Mouse (Mus musculus): ENCODE measurements around the gene Camk2n2. TPM values are rescaled to one million over a fixed set of nuclear protein-coding genes. Genes with fewer than 3 reads are reported as not detected.

Camk2n2 gene
- polyA plus RNA-seq, 1 experiment from 2014 or later, result 7.9 TPM

DNA sequence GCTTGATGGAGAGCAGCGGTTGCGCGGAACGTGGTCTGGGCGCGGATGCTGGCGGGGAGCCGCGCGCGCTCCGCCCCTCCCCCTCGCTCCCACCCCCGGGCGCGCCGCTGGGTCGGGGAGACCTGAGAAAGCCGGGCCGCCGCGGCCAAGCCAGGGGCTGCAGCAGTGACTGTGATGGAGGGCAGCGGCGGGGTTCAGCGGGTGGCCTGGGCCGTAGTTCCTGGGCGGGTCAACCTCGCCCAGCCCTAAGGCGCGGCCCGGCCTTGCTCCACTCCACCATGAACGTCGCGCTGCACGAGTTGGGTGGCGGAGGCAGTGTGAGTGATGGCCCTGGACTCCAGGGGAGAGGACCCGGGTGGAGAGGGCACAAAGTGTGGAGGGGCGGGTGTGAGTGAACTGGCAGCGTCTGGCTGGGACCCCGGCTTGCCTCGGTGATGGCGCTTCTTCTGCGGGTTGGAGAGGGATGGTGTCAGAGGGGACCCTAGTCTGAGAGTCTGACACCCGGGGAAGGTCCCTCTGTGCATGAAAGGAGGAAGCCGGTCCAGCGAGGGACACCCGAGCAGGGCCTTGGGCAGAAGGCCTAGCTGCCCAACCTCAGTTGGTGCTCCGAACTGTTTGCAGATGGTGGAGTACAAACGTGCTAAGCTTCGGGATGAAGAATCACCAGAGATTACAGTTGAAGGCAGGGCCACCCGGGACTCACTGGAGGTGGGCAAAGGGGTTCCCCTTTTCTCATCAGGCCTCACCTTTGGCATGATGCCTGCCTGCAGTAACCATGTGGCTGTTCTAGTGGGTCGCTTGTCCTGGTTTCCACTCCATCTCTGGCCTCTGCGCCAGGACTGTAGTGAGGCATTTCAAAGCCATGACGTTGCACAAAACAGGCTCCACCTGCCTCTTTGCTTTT lies 8.9 kb upstream of the Camk2n2 start, which contains the start of gene Ece2:
Ece2 (plus strand) TSS at position 98 of the 904 bp plus-strand sequence.
- Histone ChIP-seq H3K27ac (peak within 1 kb of the TSS; percentile 53; the same call in 1 of the 2 replicates), H3K4me2 (peak within 1 kb of the TSS; percentile 94), H3K9ac (peak within 1 kb of the TSS; percentile 75), H3K27me3 (peaks cover 13% of the 10 kb centered on the region), H3K4me1 (peaks cover 17% of the 10 kb centered on the region), H3K4me3 (replicated peaks) (peak within 1 kb of the TSS; percentile 64), H3K36me3 (replicated peaks) (no peaks in the 10 kb centered on the region), H3K9me3 (no peaks in the 10 kb centered on the region)
- 7% methylated on average over 49 of the region's 54 CpGs for WGBS
- peak; percentile 70 for ATAC-seq (ENCODE audit: low FRiP score)

DNA sequence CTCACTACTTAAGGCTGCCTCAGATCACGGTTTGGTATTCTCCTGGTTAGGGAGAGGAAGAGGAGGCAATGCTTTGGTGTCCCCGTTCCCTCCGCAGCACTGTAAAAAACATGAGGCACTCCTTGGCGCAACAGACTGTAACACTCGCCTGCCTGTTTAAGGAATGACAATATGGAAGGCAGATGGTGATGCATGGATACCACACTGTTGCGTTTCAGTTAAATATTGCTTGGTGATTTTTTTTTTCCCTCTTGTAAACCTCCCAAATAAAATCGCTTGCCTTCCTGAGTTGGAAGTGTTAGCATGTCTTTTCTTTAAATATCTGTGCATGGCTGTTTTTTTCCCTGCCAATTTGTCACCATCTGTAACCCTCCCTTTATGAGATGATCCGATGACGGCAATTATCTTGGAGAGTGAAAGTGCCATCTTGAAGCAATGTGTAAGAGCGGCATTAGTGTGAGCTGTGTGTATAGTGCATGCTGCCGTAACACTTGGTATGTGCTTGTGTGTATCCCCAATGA lies 7.8 kb upstream of the Camk2n2 start:
- peak overlapping the region; percentile 94 for H3K4me2 ChIP-seq
- peaks cover 17% of the 10 kb centered on the region for H3K4me1 ChIP-seq
- H3K36me3 ChIP-seq (replicated peaks), result no peaks in the 10 kb centered on the region
- no peak overlapping the region for H3K9ac ChIP-seq
- ATAC-seq (ENCODE audit: low FRiP score), result no peak
- peaks cover 13% of the 10 kb centered on the region for H3K27me3 ChIP-seq
- no peak overlapping the region for H3K27ac ChIP-seq
- H3K9me3 ChIP-seq, result no peaks in the 10 kb centered on the region
- no peak overlapping the region for H3K4me3 ChIP-seq (replicated peaks)
- WGBS, result 56% methylated on average over 11 of the region's 11 CpGs

DNA sequence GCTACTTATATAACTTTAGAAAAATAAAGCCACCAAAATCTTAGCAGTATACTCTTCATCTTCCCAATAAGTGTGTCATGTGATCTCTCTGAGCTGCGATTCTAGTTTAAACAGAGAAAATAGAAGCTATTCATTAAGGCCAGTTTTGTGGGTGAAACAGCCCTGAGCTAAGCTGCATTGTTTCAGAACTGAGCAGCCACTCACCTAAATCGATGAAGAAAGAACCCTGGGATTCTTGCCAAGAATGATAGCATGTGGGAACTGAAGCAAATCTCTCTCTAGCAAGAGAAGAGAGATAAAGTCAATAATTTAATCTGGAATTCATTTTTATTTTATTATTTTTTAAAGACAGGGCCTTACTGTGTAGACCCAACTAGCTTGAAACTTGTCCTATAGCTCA lies 2.1 kb upstream of the Camk2n2 start:
- no peak for ATAC-seq (ENCODE audit: low FRiP score)
- WGBS, result 14% methylated on average over 2 of the region's 2 CpGs
- no peak overlapping the region for H3K4me2 ChIP-seq
- H3K27ac ChIP-seq, result no peak overlapping the region
- H3K9ac ChIP-seq, result no peak overlapping the region
- no peaks in the 10 kb centered on the region for H3K36me3 ChIP-seq (replicated peaks)
- H3K4me3 ChIP-seq (replicated peaks), result no peak overlapping the region
- H3K9me3 ChIP-seq, result no peaks in the 10 kb centered on the region
- H3K4me1 ChIP-seq, result peaks cover 30% of the 10 kb centered on the region
- H3K27me3 ChIP-seq, result peaks cover 9% of the 10 kb centered on the region; the same call in 1 of the 2 replicates

DNA sequence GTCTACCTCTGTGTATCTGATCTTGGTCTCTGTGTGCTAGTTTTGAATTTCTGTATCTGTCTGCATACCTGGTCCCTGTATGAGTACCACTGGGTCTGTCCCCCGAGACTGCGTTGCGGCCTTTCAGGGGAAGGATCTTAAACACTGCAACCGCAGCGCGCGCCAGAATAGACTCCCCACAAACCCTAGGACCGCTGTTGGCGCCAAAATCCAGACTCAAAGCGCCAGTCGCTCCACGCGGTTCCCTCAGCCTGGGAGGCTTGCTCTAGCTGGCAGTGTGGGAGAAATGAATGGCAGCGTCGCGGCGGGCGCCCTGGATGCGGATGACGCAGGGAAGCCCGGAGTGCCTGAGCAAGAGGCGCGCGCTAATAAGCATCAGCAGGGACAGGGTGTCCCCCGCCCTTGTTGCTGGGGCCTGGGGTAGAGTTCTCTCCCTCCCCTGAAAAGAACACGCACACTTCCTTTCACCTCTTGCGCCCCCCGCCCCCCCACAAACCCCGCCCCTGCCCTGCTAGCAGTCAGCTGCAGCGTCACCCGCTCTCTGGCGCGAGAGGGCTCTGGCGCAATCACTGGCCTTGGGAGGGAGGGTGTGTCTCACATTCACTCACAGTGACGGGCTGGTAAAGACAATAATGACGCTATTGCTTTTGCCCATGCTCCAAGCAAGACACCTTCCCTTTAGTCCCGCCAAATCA lies 1.1 kb upstream of the Camk2n2 start:
- WGBS, result under 1% methylated on average over 36 of the region's 37 CpGs
- peak overlapping the region; percentile 87 for H3K9ac ChIP-seq
- peak; percentile 57 for ATAC-seq (ENCODE audit: low FRiP score)
- H3K4me2 ChIP-seq, result peak overlapping the region; percentile 75
- peak overlapping the region; percentile 75 for H3K4me3 ChIP-seq (replicated peaks)
- peaks cover 9% of the 10 kb centered on the region; the same call in 1 of the 2 replicates for H3K27me3 ChIP-seq
- no peaks in the 10 kb centered on the region for H3K9me3 ChIP-seq
- peaks cover 30% of the 10 kb centered on the region for H3K4me1 ChIP-seq
- H3K36me3 ChIP-seq (replicated peaks), result no peaks in the 10 kb centered on the region
- peak overlapping the region; percentile 82 for H3K27ac ChIP-seq

DNA sequence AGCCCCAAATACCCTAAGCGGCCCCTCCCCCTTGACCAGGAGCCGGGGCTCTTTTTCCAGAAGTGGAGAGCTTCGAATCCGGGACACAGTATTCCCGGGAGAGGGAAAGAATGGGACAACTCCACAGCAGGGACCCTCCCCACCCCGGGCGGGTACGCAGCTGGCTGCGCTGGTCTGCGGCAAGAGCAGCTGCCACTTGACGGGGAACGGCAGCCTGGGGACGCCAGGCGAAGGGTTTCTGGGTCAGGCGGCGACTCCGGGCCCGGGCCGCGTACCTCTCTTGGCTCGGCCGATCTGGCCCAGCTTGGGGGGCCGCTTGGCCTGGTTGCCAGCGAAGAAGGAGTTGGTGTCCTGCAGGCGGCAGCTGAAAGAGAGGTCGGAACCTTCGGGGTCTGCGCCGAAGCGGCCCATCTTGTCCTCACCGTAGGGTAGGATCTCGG lies 316 bp downstream of the Camk2n2 start:
- peaks cover 5% of the 10 kb centered on the region; the same call in 1 of the 2 replicates for H3K36me3 ChIP-seq (replicated peaks)
- H3K4me1 ChIP-seq, result peaks cover 30% of the 10 kb centered on the region
- peak overlapping the region; percentile 75 for H3K4me2 ChIP-seq
- peaks cover 9% of the 10 kb centered on the region; the same call in 1 of the 2 replicates for H3K27me3 ChIP-seq
- ATAC-seq (ENCODE audit: low FRiP score), result peak; percentile 12
- peak overlapping the region; percentile 87 for H3K9ac ChIP-seq
- H3K4me3 ChIP-seq (replicated peaks), result peak overlapping the region; percentile 75
- peak overlapping the region; percentile 82 for H3K27ac ChIP-seq
- WGBS, result under 1% methylated on average over 32 of the region's 32 CpGs
- no peaks in the 10 kb centered on the region for H3K9me3 ChIP-seq

DNA sequence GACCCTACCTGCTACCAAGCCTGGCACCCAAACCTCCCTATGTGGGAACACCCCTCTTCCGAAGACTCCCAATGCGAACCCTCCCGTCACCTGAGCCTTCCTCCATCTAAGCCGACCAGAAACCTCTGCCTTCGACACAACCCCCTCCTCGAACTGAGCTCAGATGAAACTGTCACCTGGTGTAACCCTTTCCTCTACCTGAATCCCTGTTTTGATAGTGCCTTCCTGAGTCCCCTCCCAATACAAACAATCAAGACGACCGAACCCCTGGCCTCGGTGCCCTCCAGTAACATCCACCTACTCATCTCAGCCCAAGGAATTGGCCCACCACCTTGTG lies 720 bp downstream of the Camk2n2 start:
- ATAC-seq (ENCODE audit: low FRiP score), result peak; percentile 4
- H3K27ac ChIP-seq, result peak overlapping the region; percentile 82

DNA sequence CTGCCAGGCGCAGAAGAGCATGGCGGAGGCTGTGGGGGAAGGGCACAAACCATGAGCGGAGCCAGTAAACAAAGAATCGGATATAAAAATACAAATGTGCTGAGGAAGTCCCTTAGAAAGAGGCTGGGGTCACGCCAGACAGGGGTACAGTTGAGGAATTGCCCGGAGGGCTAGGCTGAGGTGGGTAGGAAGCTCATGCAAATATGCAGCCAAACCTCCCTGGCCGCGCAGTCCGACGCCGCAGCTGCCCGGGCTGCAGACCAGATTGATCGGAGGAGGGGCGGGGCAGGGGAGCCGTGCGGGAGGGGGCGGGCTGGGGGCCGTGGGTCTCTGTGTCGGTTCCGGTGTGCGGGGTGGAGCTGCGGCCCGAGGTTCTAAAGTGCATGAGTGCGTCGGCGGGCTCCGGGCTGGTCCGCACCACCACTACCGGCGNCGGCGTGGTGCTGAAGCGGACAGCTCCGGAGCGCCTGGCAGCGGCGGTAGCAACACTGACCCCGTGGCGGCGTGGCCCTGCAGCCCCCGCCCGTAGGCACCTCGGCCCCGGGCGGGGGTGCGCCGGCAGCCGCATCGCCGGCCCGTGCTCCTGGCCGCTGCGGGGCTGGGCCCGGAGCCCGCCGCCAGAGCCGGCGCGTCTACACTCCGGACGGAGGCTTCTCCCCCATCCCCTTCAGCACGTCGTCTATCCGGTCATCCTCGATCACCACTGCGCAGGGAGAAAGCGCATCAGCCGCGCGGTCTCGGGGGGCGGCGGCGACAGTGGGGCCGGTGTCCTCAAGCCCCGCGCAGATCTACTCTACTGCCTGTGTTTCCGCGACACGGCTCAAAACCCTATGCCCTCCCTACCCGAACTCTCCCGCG lies 1.3 kb downstream of the Camk2n2 start:
- Histone ChIP-seq H3K4me1 (peaks cover 30% of the 10 kb centered on the region), H3K27ac (peak overlapping the region; percentile 82; the same call in 1 of the 2 replicates), H3K36me3 (replicated peaks) (peaks cover 5% of the 10 kb centered on the region; the same call in 1 of the 2 replicates), H3K9ac (peak overlapping the region; percentile 87), H3K9me3 (no peaks in the 10 kb centered on the region), H3K4me3 (replicated peaks) (peak overlapping the region; percentile 75), H3K27me3 (peaks cover 9% of the 10 kb centered on the region; the same call in 1 of the 2 replicates), H3K4me2 (peak overlapping the region; percentile 75)
- 2% methylated on average over 66 of the region's 83 CpGs for WGBS
- ATAC-seq (ENCODE audit: low FRiP score), result peak; percentile 15

More for the DNA sequence above, 720 bp downstream of the Camk2n2 start:
- Histone ChIP-seq H3K9ac (peak overlapping the region; percentile 87), H3K4me2 (peak overlapping the region; percentile 75), H3K27me3 (peaks cover 9% of the 10 kb centered on the region; the same call in 1 of the 2 replicates), H3K4me1 (peaks cover 30% of the 10 kb centered on the region), H3K36me3 (replicated peaks) (peaks cover 5% of the 10 kb centered on the region; the same call in 1 of the 2 replicates), H3K4me3 (replicated peaks) (peak overlapping the region; percentile 75), H3K9me3 (no peaks in the 10 kb centered on the region)
- WGBS, result 2% methylated on average over 9 of the region's 9 CpGs

DNA sequence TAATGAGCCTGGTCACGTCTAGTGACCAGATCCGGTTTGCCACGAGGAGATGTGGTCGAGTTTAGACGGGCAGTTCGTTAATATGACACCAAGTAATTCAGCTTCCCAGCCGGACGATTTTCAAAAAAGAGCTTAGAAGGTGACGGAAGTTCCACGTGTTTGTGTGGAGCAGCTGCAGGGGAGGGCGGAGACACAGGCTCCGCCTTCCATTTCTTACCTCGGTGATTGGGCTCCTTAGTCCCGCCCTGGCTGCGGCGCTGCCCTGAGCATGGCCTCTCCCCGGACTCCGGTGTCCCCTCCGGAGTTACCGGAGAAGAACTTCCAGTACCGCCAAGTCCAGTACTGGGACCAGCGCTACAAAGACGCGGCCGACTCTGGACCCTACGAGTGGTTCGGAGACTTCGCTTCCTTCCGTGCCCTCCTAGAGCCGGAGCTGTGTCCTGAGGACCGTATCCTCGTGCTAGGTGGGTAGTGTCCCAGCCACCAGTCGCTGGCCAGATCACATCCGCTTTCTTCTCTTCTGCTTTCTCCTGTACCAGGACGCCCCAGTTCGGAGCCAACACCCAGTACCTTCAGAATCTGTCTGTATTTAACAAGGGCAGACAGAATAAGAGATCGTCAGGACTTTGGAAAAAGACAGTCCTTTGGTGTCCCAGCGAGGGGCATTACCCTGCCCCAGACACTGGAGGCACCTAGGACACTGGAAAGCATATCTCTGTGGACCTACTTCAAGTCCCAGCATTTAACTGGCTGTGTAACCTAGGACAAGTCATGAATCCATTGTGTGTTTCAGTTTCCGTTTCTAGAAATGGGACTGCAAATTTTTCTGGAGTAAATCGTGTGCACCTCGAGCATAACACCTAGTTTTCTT lies 9.5 kb downstream of the Camk2n2 start, which contains the start of the genes Eef1akmt4, Gm49333 and Alg3:
Eef1akmt4 (plus strand) TSS at position 237 of the 871 bp plus-strand sequence.
Gm49333 (plus strand) TSS at position 254 of the 871 bp plus-strand sequence.
Alg3 (minus strand) TSS at position 379 of the 871 bp plus-strand sequence.
- H3K9ac ChIP-seq, result peak within 1 kb of the TSS; percentile 88
- peak within 1 kb of the TSS; percentile 85 for H3K4me2 ChIP-seq
- no peaks in the 10 kb centered on the region for H3K27me3 ChIP-seq
- peak within 1 kb of the TSS; percentile 92 for H3K27ac ChIP-seq
- H3K9me3 ChIP-seq, result no peaks in the 10 kb centered on the region
- peaks cover 20% of the 10 kb centered on the region for H3K36me3 ChIP-seq (replicated peaks)
- ATAC-seq (ENCODE audit: low FRiP score), result peak; percentile 96
- peaks cover 25% of the 10 kb centered on the region for H3K4me1 ChIP-seq
- WGBS, result 2% methylated on average over 41 of the region's 41 CpGs
- peak within 1 kb of the TSS; percentile 84 for H3K4me3 ChIP-seq (replicated peaks)

DNA sequence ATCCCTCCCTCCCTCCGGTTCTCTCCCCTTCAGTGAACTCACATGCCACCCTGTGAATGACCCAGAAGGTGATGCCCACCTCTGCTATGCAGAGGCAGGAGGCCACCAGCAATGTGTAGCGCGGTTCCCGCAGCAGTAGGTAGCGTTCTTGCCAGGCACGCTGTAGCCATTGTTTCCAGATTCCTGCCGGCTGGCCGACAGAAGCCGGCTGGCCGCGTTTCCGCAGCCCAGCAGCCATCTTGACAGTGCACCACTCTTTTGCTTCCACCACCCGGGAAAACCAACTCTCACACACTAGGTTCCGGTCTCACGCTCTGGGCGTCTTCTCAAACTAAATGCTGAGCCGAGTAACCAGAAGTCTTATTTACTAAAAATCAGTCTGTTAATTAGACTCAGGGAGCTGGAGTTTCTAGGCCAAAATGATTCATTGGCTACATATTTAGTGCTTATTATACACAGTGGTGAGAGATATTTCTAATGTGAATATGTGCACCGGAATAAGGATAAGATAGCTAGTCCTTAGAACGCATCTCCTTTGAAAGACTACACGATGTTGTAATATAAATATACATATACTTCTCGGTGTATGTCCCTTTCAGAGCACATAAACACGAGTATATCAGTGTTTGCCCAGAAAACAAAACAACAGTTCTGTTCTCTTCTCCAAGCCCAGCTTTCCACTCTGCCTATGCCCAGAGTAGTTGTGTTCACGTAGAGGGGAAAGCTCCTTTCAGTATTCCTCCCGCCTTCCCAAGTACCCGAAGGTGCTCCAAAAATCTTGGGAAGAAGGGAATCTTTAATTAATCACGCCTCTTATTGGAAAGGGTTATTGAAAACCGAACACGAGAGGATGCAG lies 10.4 kb downstream of the Camk2n2 start:
- Histone ChIP-seq H3K27ac (peak overlapping the region; percentile 92), H3K4me3 (replicated peaks) (peak overlapping the region; percentile 84), H3K27me3 (no peaks in the 10 kb centered on the region), H3K4me1 (peaks cover 25% of the 10 kb centered on the region), H3K9me3 (no peaks in the 10 kb centered on the region), H3K36me3 (replicated peaks) (peaks cover 26% of the 10 kb centered on the region), H3K9ac (peak overlapping the region; percentile 88), H3K4me2 (peak overlapping the region; percentile 85)
- ATAC-seq (ENCODE audit: low FRiP score), result peak; percentile 62
- under 1% methylated on average over 28 of the region's 28 CpGs for WGBS

DNA sequence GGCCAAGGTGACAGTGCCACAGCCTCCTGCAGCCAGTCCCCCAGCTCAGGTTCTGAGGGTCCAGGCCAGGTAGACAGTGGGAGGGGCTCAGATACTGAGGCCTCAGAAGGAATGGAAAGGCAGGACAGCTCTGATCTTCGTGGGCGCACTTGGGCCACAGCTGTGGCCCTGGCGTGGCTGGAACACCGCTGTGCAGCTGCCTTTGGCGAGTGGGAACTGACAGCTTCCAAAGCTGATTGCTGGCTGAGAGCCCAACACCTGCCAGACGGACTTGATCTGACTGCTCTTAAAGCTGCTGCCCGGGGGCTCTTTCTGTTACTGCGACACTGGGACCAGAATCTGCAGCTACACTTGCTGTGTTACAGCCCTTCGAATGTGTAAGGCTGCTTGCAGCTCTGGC lies 16.4 kb downstream of the Camk2n2 start:
- Histone ChIP-seq H3K4me1 (peaks cover 14% of the 10 kb centered on the region), H3K27ac (no peak overlapping the region), H3K9me3 (no peaks in the 10 kb centered on the region), H3K27me3 (no peaks in the 10 kb centered on the region), H3K4me2 (no peak overlapping the region), H3K4me3 (replicated peaks) (no peak overlapping the region), H3K36me3 (replicated peaks) (peaks cover 47% of the 10 kb centered on the region), H3K9ac (no peak overlapping the region)
- 70% methylated on average over 9 of the region's 9 CpGs for WGBS
- ATAC-seq (ENCODE audit: low FRiP score), result no peak

All from forebrain, embryonic 12.5 days (tissue).